Mouse (Mus musculus) T-helper 17 cell (primary cell): ENCODE results near the gene Ctdspl.

Experiments
- in situ Hi-C, 2 experiments: fragments of 300-600 bp; cut with MboI, MseI; formaldehyde crosslinking; loops; 1 replicate in 1 of 2; 2 replicates in 1 of 2; pipeline ENCODE4 v1.15.1; 2025; ENCODE audit warnings: high pct_unique_total_duplicates in 2 of 2

Gene Ctdspl

GRCm38 (mm10) chr9:118986286-118986685 lies 60.0 kb downstream of the Ctdspl start:
- in situ Hi-C loops, result no loop called here

DNA sequence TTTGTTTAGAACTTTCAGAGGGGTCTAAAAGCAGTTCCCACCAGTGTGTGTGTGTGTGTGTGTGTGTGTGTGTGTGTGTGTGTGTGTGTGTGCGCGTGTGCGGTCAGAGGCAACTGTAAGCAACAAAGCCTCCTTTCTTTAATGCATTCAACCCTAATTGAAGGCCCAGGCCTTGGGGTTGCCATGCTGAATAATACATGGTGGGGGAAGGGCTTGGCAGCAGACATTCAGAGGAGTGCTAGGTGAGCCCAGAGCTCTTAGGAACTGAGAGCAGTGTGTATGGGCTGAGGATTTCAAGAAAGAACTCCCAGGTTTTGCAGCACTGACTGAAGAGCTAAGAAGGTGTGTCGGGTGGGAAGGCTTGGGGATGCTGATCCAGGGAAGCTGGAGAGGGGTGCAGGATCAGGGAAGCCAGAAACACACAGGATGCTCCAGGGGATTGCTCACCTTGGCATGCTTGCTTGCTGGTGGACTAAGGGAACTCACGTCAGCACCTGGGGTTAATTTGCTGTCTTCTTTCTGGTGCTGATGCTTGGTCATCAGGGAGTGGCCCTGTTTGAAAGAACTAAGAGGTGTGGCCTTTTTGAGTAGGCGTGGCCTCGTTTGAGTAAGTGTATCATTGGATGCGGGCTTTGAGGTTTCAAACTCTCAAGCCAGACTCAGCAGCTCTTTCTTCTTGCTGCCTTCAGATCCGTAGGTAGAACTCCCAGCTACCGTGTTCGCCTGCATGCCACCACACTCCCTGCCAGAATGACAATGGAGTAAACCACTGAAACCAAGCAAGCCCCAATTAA lies 62.7 kb downstream of the Ctdspl start:
- in situ Hi-C loops, result no loop called here

DNA sequence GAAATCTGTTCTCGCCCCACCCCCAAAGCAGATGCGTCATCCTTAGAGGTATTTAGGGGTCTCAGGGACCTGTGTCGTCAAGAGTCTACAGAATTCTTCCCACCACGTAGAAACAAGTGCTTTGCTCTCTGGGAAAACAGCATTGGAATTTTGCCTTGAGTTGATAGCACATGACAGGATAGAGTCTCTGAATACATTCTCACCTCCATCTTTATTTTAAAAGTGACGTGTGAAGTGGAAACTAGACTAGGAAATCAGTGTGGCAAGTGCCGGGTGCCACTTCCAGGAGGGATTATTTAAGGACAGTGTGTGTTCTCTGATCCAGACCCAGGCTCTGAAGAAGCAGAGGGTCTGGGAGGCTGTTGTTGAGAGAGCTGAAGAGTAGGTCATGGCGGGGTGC lies 64.2 kb downstream of the Ctdspl start:
- in situ Hi-C loops, result no loop called here

DNA sequence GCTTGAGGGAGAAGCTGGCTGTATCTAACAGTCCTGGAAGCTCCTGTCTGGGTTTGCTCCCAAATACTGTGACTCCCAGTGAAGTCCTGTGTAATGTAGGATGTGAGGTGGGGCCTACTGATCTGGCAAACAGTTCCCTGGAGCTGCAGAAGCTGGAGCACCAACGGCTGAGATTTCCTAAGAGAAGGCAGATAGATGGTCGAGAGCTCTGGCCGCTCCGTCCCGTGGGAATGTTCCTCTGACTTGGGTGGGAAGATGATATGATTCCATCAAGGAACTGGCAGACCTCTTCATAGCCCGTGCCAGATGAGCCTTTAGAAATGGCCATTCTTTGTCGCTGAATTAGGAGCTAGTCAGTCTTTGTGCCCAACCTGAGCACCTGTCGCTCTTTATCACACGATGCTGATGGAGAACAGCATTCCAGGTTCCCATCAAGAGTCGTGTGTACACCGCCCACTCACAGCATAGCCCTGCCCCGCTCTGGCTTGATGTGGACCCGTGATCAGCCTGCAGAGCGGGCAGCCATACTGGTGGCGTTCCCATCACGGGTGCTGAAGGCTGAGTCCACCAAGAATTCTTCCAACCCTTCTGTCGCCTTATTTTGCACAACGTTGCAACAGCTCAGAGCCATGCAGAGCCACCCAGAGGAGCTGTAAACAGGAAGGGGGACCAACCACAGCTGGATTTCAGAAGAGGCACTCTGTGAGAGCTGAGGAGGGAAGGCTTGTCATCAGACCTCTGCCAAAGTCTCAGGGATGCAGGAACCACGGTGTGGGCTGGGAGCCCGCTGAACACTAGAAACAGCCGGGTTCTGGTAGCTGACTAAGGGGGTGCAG lies 65.7 kb downstream of the Ctdspl start:
- in situ Hi-C loops, result no loop called here

DNA sequence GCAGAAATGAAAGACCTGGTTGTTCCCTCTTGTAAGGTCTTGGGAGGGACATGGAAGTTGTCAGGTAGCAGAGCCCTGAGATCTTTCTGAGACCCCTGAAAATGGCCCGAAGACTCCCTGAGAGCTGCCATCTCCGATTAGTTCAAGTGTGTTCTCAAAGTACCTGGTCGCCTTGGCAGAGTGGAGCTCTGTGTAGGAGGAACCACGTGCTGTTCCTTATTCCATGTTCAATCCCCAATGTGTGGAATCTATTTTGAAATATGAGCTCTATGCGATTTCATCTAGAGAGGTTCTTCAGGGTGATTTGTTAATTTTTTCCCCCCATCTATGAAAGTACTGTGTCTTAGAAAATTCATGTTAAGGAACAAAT lies 66.3 kb downstream of the Ctdspl start:
- in situ Hi-C loops, result no loop called here

GRCm38 (mm10) chr9:118994524-118995227 lies 68.4 kb downstream of the Ctdspl start:
- in situ Hi-C loops, result no loop called here

DNA sequence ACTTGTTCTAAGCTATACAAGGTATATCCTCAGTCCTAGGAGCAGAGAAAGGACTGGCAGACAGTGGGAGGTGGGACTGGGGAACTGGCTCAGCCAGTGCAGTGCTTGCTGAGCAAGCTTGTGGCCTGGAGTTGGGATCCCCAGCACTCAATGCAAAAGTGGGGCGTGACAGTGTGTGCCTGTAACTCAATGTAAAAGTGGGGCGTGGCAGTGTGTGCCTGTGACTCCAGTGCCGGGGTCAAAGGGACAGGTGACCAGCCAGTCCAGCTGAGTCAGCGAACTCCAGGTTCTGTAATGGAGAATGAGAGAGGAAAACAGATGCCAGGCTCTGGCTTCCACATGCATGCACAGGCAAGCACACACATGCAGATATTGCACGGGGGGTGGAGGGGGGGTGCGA lies 69.3 kb downstream of the Ctdspl start:
- in situ Hi-C loops, result no loop called here

DNA sequence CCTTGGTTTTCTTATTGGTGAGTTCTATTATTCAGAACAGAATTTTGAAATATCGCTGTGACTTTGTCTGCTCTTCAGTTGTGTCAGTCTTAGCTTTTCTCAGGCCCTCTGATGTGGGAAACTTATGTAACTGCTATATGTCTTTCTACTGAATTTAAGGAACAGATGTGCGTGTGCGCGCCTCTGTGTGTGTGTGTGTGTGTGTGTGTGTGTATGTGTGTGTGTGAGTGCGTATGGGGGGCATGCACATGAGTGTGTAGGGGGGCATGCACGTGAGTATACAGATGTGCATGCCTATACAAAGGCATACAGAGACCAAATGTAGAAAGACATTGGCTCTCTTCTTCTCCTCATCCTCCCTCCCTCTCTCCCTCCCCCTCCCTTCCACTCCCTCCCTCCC lies 71.0 kb downstream of the Ctdspl start:
- in situ Hi-C loops, result no loop called here

DNA sequence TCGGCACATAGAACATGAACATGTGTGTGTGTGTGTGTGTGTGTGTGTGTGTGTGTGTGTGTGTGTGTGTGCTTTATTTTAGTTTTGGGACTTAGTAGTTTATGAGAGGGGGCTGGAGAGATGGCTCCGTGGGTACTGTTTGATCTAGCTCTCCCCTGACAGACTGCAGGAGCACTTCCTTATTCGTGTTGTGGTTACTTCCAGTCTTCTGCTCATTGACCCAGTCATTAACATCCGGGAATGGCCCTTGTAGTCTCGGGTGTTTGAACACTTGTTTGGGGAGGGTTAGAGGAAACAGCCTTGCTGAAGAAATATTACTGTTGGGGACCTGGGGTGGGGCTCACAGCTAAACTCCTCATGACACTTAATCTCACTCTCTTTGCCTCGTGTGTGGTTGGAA lies 73.9 kb downstream of the Ctdspl start:
- in situ Hi-C loops, result no loop called here

- in situ Hi-C loops, result no loop called here
Observed at GRCm38 (mm10) chr9:119002267-119002666, 76.0 kb downstream of the Ctdspl start.

GRCm38 (mm10) chr9:119003990-119004702 lies 77.9 kb downstream of the Ctdspl start:
- in situ Hi-C loops, result no loop called here

DNA sequence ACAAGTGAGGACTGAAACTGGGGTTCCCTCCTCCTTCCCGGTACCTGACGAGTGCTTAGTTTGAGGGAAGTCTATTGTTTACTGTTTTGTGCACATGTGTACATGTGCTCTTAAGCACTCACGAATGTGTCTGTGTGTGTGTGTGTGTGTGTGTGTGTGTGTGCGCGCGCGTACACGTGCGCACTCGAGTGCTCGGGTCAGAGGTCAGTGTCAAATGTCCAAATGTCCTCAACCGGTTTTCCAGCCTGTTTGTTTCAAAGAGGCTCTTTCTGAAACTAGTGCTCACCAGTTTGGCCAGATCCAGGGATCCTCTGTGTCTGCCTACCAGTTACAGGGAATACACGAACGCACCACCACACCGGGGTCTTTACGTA lies 78.4 kb downstream of the Ctdspl start:
- in situ Hi-C loops, result no loop called here

DNA sequence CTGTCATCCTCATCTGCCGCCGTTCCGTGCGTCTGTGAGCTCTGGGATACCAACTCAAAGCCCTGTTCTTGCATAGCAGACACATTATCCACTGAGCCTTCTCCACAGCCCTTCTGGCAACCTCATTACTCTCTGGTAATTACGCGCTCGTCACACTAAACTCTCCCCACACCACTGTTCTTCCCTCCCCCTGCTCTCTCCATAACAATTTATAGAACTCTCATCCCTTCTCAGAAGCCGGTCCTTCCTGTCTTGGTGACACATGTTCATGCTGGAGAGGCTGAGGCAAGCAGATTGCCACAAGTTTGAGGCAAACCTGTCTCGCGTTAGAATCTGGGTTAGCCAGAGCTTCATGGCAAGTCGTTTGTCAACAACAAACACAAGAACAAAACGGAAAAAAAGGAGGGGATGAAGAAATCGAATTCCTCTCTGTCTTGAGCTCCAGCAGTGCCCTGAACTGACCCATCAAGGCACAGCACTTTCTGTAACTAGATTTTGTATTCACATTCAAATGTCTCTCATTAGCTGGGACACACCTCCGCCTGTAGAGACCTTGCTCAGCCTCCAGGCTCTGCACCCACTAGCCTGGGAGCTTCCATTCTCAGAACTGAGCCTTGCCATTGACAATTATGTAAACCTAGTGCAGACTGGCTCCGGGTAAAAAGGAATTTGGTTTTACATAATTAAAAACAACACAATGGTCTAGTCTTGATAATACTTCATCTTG lies 79.2 kb downstream of the Ctdspl start:
- in situ Hi-C loops, result no loop called here

DNA sequence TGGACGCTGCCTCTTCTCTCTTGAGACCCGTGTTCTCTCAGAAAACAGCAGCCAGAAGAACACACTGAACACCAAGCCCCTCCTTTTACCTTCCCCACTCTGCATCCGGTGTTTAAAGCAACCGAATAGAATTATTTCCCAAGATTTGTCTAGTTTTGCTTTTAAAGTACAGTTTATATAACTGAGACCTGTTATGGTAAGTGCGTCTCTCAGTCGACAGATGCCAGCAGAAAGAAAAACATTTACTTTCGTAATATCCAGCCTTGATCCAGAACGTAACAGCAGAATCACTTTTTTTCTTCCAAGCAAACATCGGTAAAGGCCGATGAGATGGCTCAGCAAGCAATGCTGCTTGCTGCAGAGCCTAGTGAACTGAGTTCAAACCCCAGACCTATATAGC lies 81.0 kb downstream of the Ctdspl start:
- in situ Hi-C loops, result no loop called here

DNA sequence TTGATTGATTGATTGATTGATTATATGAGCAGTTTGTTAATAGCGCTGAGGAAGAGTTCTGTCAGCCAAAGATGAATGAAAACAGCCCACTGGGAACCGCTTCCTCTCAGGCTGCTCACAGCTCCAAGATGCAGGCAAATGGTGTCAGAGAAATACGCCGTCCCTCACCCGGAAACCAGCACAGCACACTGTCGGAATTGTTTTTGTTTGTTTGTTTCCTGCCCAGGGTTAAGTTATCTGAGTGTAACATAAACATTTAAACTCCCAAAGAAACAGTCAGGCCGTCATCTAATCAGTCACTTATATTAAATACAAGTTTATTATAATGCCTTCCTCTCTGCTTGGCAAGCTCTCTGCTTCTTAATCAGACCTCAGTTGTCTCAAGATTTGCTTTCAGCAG lies 82.6 kb downstream of the Ctdspl start:
- in situ Hi-C loops, result no loop called here

DNA sequence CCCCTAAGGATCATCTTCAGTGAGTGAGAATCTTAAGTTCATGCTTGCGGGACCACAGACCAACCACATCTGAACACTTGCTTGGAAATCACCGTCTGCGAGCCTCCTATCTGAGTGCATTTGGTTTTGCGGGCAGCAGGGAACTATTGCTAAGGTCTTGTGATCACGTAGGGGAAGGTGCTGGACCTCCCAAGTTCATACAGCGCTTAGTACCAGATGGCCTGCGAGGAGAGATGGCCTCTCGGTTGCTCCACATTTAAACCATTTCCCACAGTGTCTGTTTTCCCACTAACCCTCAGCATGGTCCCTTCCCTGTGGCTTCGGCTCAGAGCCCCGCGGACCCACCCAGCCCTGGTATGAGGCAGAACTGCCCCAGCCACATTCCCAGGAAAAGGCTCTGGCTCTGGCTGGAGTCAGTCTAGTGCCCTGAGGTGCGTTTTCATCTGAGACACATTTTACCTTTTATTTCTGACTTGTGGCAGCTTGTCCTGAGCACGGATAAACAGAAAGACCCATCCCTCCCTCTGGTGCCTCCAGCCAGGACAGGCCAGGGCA lies 84.0 kb downstream of the Ctdspl start:
- in situ Hi-C loops, result no loop called here

DNA sequence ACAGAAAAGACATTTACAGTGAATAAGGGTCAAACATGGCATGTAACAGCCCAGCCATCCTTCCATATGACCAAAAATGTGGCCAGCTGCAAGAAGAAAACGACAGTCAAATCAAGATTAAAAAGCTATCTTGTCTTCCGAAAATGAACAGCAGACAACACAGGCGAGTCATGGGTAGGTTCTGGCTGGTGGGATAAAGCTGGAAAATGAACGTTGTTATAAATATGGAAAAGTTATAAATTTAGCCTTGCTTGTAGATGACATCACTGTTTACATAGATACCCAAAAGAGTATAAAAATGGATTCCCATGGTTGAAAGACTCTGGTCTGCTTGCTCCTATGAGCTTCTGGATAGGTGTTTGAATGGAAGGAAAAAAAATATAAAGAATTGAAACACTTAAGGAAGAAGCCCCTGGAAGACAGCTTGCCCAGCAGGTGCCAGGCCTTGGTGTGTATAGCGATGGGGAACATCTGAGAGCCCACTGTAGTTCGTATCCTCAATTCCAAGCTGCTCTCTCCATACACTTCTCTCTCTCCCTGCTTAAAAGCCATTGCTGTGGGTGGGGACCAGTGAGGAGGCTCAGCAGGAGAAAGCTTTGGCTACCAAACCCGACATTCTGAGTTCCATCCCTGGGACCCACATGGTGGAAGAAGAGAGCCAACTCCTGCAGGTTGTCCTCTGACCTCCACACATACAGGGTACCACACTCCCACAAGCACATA lies 90.7 kb downstream of the Ctdspl start:
- in situ Hi-C loops, result no loop called here

GRCm38 (mm10) chr9:119021731-119022130 lies 95.5 kb downstream of the Ctdspl start:
- in situ Hi-C loops, result no loop called here

- in situ Hi-C loops, result no loop called here
Observed at GRCm38 (mm10) chr9:119025263-119025662, 99.0 kb downstream of the Ctdspl start.

DNA sequence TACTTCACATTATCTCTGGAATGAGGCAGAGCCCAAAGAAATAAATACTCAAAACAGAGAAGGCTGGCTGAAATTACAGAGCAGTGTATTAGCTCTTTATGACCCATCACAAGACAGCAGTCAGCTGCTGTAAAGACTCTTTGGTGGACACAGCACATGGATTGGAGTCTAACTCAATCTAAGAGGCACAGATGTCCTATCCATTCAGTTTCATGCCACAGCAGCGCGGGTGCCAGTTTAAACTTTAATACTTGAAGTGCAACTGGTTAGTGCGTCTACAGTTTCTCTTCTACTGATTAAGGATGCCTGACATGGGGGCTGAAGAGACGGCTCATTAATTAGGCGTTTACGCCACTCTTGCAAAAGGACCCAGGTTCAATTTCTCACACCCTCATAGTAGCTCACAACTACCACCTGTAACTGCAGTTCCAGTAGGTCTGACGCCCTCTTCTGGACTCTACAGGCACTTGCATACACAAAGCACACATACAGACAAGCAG lies 99.6 kb downstream of the Ctdspl start:
- in situ Hi-C loops, result no loop called here
